Mouse (Mus musculus): ENCODE data around the gene Capns1. TPM values are rescaled to one million over a fixed set of nuclear protein-coding genes. Genes with fewer than 3 reads are reported as not detected.
"Not testable (repeated sequence)": the region's sequence is repeated elsewhere in the genome, so short reads cannot be mapped to it uniquely, and the experiment has no call there.

The Capns1 gene
- polyA plus RNA-seq, 1 experiment = 465 TPM

DNA sequence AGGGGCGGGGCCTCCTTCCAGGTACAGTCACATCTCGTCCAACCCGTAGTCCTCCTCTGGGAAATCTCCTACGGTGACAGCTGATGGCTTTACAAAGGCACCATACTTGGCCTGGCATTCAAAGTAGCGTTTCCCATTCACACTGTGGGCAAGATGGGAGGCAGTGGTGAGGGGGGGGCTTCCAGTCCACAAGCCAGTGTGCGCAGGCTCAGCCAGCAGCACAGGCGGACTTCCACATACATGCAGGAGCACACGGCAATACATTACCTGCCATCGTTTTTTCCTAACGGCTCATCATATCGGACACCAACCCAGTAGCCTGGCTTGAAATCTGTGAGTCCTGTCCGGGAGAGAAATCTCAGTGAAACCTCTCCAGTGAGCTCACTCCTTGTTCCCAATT, 25.6 kb upstream of the Capns1 start:
- Histone ChIP-seq H3K4me1 (ENCODE audit: control insufficient read depth, insufficient read depth, low read length) (no peaks in the 10 kb centered on the region), H3K27ac (ENCODE audit: insufficient read depth, low read length) (no peak overlapping the region), H3K4me3 (ENCODE audit: insufficient read depth, low read length) (no peak overlapping the region)
- TF ChIP-seq POLR2A (IDR thresholded peaks at IDR 0.05; ENCODE audit: low read depth, low read length) (no peak), CTCF (IDR thresholded peaks at IDR 0.05; ENCODE audit: borderline replicate concordance, insufficient read depth, low read length) (no peak)

GRCm38 (mm10) chr7:30222205-30222604, 23.6 kb upstream of the Capns1 start:
- TF ChIP-seq POLR2A (IDR thresholded peaks at IDR 0.05; ENCODE audit: low read depth, low read length) = no peak
- no peak for TF ChIP-seq CTCF (IDR thresholded peaks at IDR 0.05; ENCODE audit: borderline replicate concordance, insufficient read depth, low read length)
- no peaks in the 10 kb centered on the region for H3K4me1 ChIP-seq (ENCODE audit: control insufficient read depth, insufficient read depth, low read length)
- no peak overlapping the region for H3K27ac ChIP-seq (ENCODE audit: insufficient read depth, low read length)
- H3K4me3 ChIP-seq (ENCODE audit: insufficient read depth, low read length) = no peak overlapping the region

DNA sequence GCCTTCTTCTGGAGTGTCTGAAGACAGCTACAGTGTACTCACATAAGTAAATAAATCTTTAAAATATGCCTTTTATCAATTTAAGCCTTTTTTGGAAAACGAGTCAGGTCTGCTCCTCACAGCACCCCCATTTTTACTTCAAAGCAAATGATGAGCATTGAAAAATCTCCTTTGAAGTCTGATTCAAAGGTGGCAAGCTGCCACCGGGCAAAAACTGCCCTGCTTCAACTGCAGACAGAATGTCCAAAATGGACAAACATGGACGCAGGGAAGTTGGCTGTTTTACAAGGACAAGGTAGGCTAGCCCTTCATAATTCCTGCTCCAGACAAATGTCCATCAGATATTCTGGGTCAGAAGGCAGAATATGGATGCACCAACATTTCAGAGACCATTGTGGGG, 22.8 kb upstream of the Capns1 start:
- no peak overlapping the region for H3K27ac ChIP-seq (ENCODE audit: insufficient read depth, low read length)
- TF ChIP-seq POLR2A (IDR thresholded peaks at IDR 0.05; ENCODE audit: low read depth, low read length) = no peak
- TF ChIP-seq CTCF (IDR thresholded peaks at IDR 0.05; ENCODE audit: borderline replicate concordance, insufficient read depth, low read length) = no peak
- no peaks in the 10 kb centered on the region for H3K4me1 ChIP-seq (ENCODE audit: control insufficient read depth, insufficient read depth, low read length)
- no peak overlapping the region for H3K4me3 ChIP-seq (ENCODE audit: insufficient read depth, low read length)

DNA sequence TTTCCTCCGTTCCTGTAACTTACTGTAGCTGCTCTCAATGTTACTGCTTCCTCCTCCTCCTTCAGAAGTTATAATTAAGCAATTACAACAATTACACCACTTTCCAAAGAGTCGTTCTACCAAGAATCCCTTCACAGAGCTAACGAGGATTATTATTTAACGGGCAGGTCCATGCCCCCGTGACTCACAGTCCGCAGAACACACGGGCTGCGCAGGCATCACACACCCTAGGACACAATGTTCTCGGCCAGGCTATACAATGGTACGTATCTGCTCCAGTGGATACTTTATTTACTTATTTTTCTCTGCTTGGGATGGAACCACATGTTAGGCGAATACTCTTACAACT, 21.4 kb upstream of the Capns1 start:
- TF ChIP-seq CTCF (IDR thresholded peaks at IDR 0.05; ENCODE audit: borderline replicate concordance, insufficient read depth, low read length) (no peak), POLR2A (IDR thresholded peaks at IDR 0.05; ENCODE audit: low read depth, low read length) (no peak)
- Histone ChIP-seq H3K27ac (ENCODE audit: insufficient read depth, low read length) (no peak overlapping the region), H3K4me3 (ENCODE audit: insufficient read depth, low read length) (no peak overlapping the region; the same call in 1 of the 2 replicates), H3K4me1 (ENCODE audit: control insufficient read depth, insufficient read depth, low read length) (no peaks in the 10 kb centered on the region)

- Histone ChIP-seq H3K4me1 (ENCODE audit: control insufficient read depth, insufficient read depth, low read length) (no peaks in the 10 kb centered on the region), H3K27ac (ENCODE audit: insufficient read depth, low read length) (no peak overlapping the region), H3K4me3 (ENCODE audit: insufficient read depth, low read length) (peak overlapping the region; percentile 1)
- peak; percentile 64; the same call in 1 of the 2 replicates for TF ChIP-seq POLR2A (IDR thresholded peaks at IDR 0.05; ENCODE audit: low read depth, low read length)
- no peak for TF ChIP-seq CTCF (IDR thresholded peaks at IDR 0.05; ENCODE audit: borderline replicate concordance, insufficient read depth, low read length)
Observed at GRCm38 (mm10) chr7:30219293-30220007, 20.8 kb upstream of the Capns1 start.

GRCm38 (mm10) chr7:30217277-30217676, 18.7 kb upstream of the Capns1 start:
- no peak for TF ChIP-seq POLR2A (IDR thresholded peaks at IDR 0.05; ENCODE audit: low read depth, low read length)
- TF ChIP-seq CTCF (IDR thresholded peaks at IDR 0.05; ENCODE audit: borderline replicate concordance, insufficient read depth, low read length) = no peak

DNA sequence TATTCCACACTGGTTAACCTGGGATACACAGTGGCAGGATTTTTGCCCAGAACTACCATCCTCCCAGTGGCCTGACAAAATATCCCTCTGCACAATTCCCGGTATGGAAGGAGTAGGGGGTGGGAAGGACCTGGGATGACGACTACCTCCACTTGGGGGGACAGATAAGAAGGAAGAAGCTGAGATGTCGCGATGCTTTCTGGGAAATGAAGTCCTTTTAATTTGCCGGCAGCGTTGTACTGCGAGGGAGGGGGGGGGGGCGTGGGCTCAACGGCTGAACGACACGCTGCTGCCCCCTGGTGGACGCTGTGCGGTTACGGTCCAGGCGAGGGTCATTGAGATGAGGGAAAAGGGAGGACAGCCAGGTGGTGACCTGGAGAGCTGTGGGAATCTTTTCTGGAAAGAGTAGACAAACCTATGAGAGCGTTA, 18.1 kb upstream of the Capns1 start:
- Histone ChIP-seq H3K4me3 (ENCODE audit: insufficient read depth, low read length) (no peak overlapping the region), H3K4me1 (ENCODE audit: control insufficient read depth, insufficient read depth, low read length) (no peaks in the 10 kb centered on the region), H3K27ac (ENCODE audit: insufficient read depth, low read length) (no peak overlapping the region)
- TF ChIP-seq POLR2A (IDR thresholded peaks at IDR 0.05; ENCODE audit: low read depth, low read length) = 0 out of 2 replicates have a peak, but pooled peaks have one; percentile 34
- peak; percentile 98 for TF ChIP-seq CTCF (IDR thresholded peaks at IDR 0.05; ENCODE audit: borderline replicate concordance, insufficient read depth, low read length)

More at GRCm38 (mm10) chr7:30217277-30217676, 18.7 kb upstream of the Capns1 start:
- Histone ChIP-seq H3K4me3 (ENCODE audit: insufficient read depth, low read length) (no peak overlapping the region), H3K4me1 (ENCODE audit: control insufficient read depth, insufficient read depth, low read length) (no peaks in the 10 kb centered on the region), H3K27ac (ENCODE audit: insufficient read depth, low read length) (no peak overlapping the region)

GRCm38 (mm10) chr7:30215875-30216274, 17.3 kb upstream of the Capns1 start:
- Histone ChIP-seq H3K4me1 (ENCODE audit: control insufficient read depth, insufficient read depth, low read length) (no peaks in the 10 kb centered on the region), H3K27ac (ENCODE audit: insufficient read depth, low read length) (no peak overlapping the region), H3K4me3 (ENCODE audit: insufficient read depth, low read length) (no peak overlapping the region)
- TF ChIP-seq POLR2A (IDR thresholded peaks at IDR 0.05; ENCODE audit: low read depth, low read length) (no peak), CTCF (IDR thresholded peaks at IDR 0.05; ENCODE audit: borderline replicate concordance, insufficient read depth, low read length) (no peak)

- no peaks in the 10 kb centered on the region for H3K4me1 ChIP-seq (ENCODE audit: control insufficient read depth, insufficient read depth, low read length)
- TF ChIP-seq POLR2A (IDR thresholded peaks at IDR 0.05; ENCODE audit: low read depth, low read length) (no peak), CTCF (IDR thresholded peaks at IDR 0.05; ENCODE audit: borderline replicate concordance, insufficient read depth, low read length) (no peak)
- H3K27ac ChIP-seq (ENCODE audit: insufficient read depth, low read length) = no peak overlapping the region
- no peak overlapping the region for H3K4me3 ChIP-seq (ENCODE audit: insufficient read depth, low read length)
Observed at GRCm38 (mm10) chr7:30213881-30214280, 15.3 kb upstream of the Capns1 start.

DNA sequence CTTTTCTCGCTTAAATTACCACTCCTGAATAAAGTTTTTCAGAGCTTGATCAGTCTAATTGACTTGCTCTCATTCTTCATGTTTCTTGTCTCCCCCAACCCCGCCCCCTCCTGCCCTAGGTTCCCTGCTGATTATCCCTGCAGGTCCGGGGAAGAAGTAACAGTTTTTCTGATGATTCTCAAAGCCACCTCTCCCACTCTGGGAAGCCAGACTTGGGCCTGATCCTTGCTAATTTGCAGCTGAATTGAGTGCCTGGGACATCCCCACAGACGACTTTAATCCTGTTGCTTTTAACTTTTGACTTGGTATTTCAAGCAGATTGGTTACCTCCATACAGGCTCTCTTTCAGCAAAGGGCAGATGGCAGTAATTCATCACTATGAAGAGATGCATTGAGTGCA, 12.4 kb upstream of the Capns1 start:
- Histone ChIP-seq H3K4me3 (ENCODE audit: insufficient read depth, low read length) (no peak overlapping the region), H3K4me1 (ENCODE audit: control insufficient read depth, insufficient read depth, low read length) (no peaks in the 10 kb centered on the region), H3K27ac (ENCODE audit: insufficient read depth, low read length) (no peak overlapping the region)
- TF ChIP-seq CTCF (IDR thresholded peaks at IDR 0.05; ENCODE audit: borderline replicate concordance, insufficient read depth, low read length) (no peak), POLR2A (IDR thresholded peaks at IDR 0.05; ENCODE audit: low read depth, low read length) (no peak)

- H3K4me1 ChIP-seq (ENCODE audit: control insufficient read depth, insufficient read depth, low read length); H3K27ac ChIP-seq (ENCODE audit: insufficient read depth, low read length); H3K4me3 ChIP-seq (ENCODE audit: insufficient read depth, low read length): not testable (repeated sequence)
Observed at GRCm38 (mm10) chr7:30206364-30206763, 7.8 kb upstream of the Capns1 start.

Measured in embryonic fibroblast, embryonic 13.5 days (primary cell).